Mouse (Mus musculus): ENCODE data around the gene Anapc4. TPM values are rescaled to one million over a fixed set of nuclear protein-coding genes. Genes with fewer than 3 reads are reported as not detected.

Anapc4 gene
- 96.8 and 131 TPM in 2 replicates for polyA plus RNA-seq (2014; fragmentation: Nextera tagmentation; extraction: Ambion mirVana)

- no peaks in the 10 kb centered on the region for H3K9me3 ChIP-seq (ENCODE audit: control insufficient read depth, low read length)
- H3K4me2 ChIP-seq (ENCODE audit: low read length) = peak within 1 kb of the TSS; percentile 90
- H3K36me3 ChIP-seq (ENCODE audit: control insufficient read depth, insufficient read depth, low read length) = peaks cover 21% of the 10 kb centered on the region
- peak within 1 kb of the TSS; percentile 89 for H3K27ac ChIP-seq (replicated peaks; ENCODE audit: low read depth, low read length)
- peak; percentile 99 for DNase-seq
- ATAC-seq (ENCODE audit: low FRiP score, low TSS enrichment) = peak; percentile 98
- no peaks in the 10 kb centered on the region for H3K27me3 ChIP-seq (ENCODE audit: control insufficient read depth, insufficient read depth, low read length)
- peaks cover 21% of the 10 kb centered on the region for H3K4me1 ChIP-seq (ENCODE audit: control insufficient read depth, insufficient read depth, low read length)
- H3K9ac ChIP-seq (replicated peaks; ENCODE audit: low read length) = peak within 1 kb of the TSS; percentile 95
- under 1% methylated on average over 50 of the region's 50 CpGs for WGBS
- peak within 1 kb of the TSS; percentile 68 for H3K4me3 ChIP-seq (replicated peaks; ENCODE audit: low read depth, low read length)
Measured at GRCm38 (mm10) chr5:52833761-52834274, at the start of gene Anapc4. Gene Anapc4, plus strand, starts transcription at chr5:52834012.

DNA sequence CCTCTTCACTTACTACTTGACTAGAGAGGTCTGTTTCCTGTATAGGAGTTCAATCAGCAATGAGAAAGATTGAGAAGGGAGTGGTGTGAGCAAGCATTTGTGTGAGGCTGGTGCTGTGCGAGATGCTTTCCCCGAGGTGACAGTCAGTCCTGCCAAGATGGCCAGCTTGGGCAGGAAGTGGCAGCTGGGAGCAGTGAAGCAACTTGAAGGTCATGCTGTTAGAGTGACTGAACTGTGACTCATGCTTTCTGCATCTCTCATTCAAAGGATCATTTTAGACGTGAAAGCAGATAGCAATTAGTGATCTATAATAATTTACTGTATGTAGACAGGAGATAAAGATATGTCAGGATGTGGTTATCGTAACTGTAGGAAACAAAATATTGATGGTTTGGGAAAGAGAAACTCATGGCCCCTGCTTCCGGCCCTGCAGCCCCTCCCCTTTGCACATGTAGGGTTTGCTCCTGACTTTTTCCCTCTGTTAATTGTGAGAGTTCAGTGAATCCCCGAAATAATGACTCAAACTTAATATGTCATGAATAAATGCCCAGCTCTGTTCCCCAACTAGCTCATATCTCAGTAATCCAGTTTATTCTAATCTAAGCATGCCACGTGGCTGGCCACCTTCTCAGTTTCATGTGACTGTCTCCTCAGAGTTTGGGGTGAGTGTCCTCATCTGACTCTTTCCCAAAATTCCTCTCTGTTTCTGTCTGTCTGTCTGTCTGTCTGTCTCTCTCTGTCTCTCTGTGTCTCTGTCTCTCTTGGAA is 47.1 kb upstream of the Anapc4 start:
- H3K4me1 ChIP-seq (ENCODE audit: control insufficient read depth, insufficient read depth, low read length) = no peaks in the 10 kb centered on the region
- ATAC-seq (ENCODE audit: low FRiP score, low TSS enrichment) (no peak), DNase-seq (no peak)
- H3K4me3 ChIP-seq (replicated peaks; ENCODE audit: low read depth, low read length) = no peak overlapping the region
- H3K9me3 ChIP-seq (ENCODE audit: control insufficient read depth, low read length) = no peaks in the 10 kb centered on the region
- WGBS = 93% methylated on average over 7 of the region's 7 CpGs
- H3K4me2 ChIP-seq (ENCODE audit: low read length) = no peak overlapping the region
- H3K27me3 ChIP-seq (ENCODE audit: control insufficient read depth, insufficient read depth, low read length) = no peaks in the 10 kb centered on the region
- H3K9ac ChIP-seq (replicated peaks; ENCODE audit: low read length) = no peak overlapping the region
- H3K36me3 ChIP-seq (ENCODE audit: control insufficient read depth, insufficient read depth, low read length) = peaks cover 8% of the 10 kb centered on the region; the same call in 1 of the 2 replicates
- H3K27ac ChIP-seq (replicated peaks; ENCODE audit: low read depth, low read length) = no peak overlapping the region

DNA sequence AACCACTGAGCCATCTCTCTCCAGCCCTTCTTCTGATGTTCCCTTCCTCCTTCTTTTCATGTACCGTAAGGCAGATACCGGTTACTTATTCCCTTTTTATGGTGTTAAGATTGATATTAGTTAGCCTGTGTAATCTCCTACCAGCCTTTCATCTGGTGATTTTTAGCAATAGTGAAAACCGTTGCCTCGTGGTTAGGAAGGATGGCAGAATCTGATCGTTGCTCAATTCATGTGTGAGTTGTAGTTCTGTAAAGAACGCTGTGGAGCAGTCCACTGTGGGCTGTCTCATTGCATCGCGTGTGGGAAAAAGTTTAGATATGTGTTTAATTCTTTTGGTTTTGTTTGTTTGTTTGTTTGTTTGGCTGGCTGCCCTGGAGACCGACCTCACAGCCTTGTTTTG is 40.6 kb upstream of the Anapc4 start:
- DNase-seq = no peak
- H3K27me3 ChIP-seq (ENCODE audit: control insufficient read depth, insufficient read depth, low read length) = no peaks in the 10 kb centered on the region
- H3K4me1 ChIP-seq (ENCODE audit: control insufficient read depth, insufficient read depth, low read length) = no peaks in the 10 kb centered on the region
- H3K36me3 ChIP-seq (ENCODE audit: control insufficient read depth, insufficient read depth, low read length) = peaks cover 29% of the 10 kb centered on the region
- H3K27ac ChIP-seq (replicated peaks; ENCODE audit: low read depth, low read length) = no peak overlapping the region
- ATAC-seq (ENCODE audit: low FRiP score, low TSS enrichment) = no peak
- 94% methylated on average over 9 of the region's 9 CpGs for WGBS
- H3K4me3 ChIP-seq (replicated peaks; ENCODE audit: low read depth, low read length) = no peak overlapping the region
- no peak overlapping the region for H3K4me2 ChIP-seq (ENCODE audit: low read length)
- no peaks in the 10 kb centered on the region for H3K9me3 ChIP-seq (ENCODE audit: control insufficient read depth, low read length)
- H3K9ac ChIP-seq (replicated peaks; ENCODE audit: low read length) = no peak overlapping the region

- WGBS = 93% methylated on average over 9 of the region's 9 CpGs
- no peak overlapping the region for H3K27ac ChIP-seq (replicated peaks; ENCODE audit: low read depth, low read length)
- no peaks in the 10 kb centered on the region for H3K27me3 ChIP-seq (ENCODE audit: control insufficient read depth, insufficient read depth, low read length)
- ATAC-seq (ENCODE audit: low FRiP score, low TSS enrichment) (no peak), DNase-seq (no peak)
- no peak overlapping the region for H3K4me3 ChIP-seq (replicated peaks; ENCODE audit: low read depth, low read length)
- no peak overlapping the region for H3K9ac ChIP-seq (replicated peaks; ENCODE audit: low read length)
- H3K9me3 ChIP-seq (ENCODE audit: control insufficient read depth, low read length) = no peaks in the 10 kb centered on the region
- no peaks in the 10 kb centered on the region for H3K4me1 ChIP-seq (ENCODE audit: control insufficient read depth, insufficient read depth, low read length)
- H3K36me3 ChIP-seq (ENCODE audit: control insufficient read depth, insufficient read depth, low read length) = peaks cover 30% of the 10 kb centered on the region
- no peak overlapping the region for H3K4me2 ChIP-seq (ENCODE audit: low read length)
Measured at GRCm38 (mm10) chr5:52794109-52794508, 39.7 kb upstream of the Anapc4 start.

- no peak for DNase-seq
- H3K27me3 ChIP-seq (ENCODE audit: control insufficient read depth, insufficient read depth, low read length) = no peaks in the 10 kb centered on the region
Measured at GRCm38 (mm10) chr5:52799274-52799985, 34.4 kb upstream of the Anapc4 start.

GRCm38 (mm10) chr5:52805801-52806200 is 28.0 kb upstream of the Anapc4 start:
- no peaks in the 10 kb centered on the region for H3K27me3 ChIP-seq (ENCODE audit: control insufficient read depth, insufficient read depth, low read length)
- ATAC-seq (ENCODE audit: low FRiP score, low TSS enrichment) (no peak), DNase-seq (no peak)
- H3K36me3 ChIP-seq (ENCODE audit: control insufficient read depth, insufficient read depth, low read length) = peaks cover 11% of the 10 kb centered on the region
- H3K4me1 ChIP-seq (ENCODE audit: control insufficient read depth, insufficient read depth, low read length) = no peaks in the 10 kb centered on the region
- no peak overlapping the region for H3K27ac ChIP-seq (replicated peaks; ENCODE audit: low read depth, low read length)
- H3K4me3 ChIP-seq (replicated peaks; ENCODE audit: low read depth, low read length) = no peak overlapping the region
- no peak overlapping the region for H3K4me2 ChIP-seq (ENCODE audit: low read length)
- WGBS = 85% methylated on average over 4 of the region's 4 CpGs
- no peak overlapping the region for H3K9ac ChIP-seq (replicated peaks; ENCODE audit: low read length)
- no peaks in the 10 kb centered on the region for H3K9me3 ChIP-seq (ENCODE audit: control insufficient read depth, low read length)

More at GRCm38 (mm10) chr5:52799274-52799985, 34.4 kb upstream of the Anapc4 start:
- Histone ChIP-seq H3K9ac (replicated peaks; ENCODE audit: low read length) (no peak overlapping the region), H3K4me3 (replicated peaks; ENCODE audit: low read depth, low read length) (no peak overlapping the region), H3K36me3 (ENCODE audit: control insufficient read depth, insufficient read depth, low read length) (peaks cover 33% of the 10 kb centered on the region), H3K4me2 (ENCODE audit: low read length) (no peak overlapping the region), H3K4me1 (ENCODE audit: control insufficient read depth, insufficient read depth, low read length) (no peaks in the 10 kb centered on the region), H3K27ac (replicated peaks; ENCODE audit: low read depth, low read length) (no peak overlapping the region), H3K9me3 (ENCODE audit: control insufficient read depth, low read length) (no peaks in the 10 kb centered on the region)
- WGBS = 93% methylated on average over 12 of the region's 12 CpGs
- no peak for ATAC-seq (ENCODE audit: low FRiP score, low TSS enrichment)

DNA sequence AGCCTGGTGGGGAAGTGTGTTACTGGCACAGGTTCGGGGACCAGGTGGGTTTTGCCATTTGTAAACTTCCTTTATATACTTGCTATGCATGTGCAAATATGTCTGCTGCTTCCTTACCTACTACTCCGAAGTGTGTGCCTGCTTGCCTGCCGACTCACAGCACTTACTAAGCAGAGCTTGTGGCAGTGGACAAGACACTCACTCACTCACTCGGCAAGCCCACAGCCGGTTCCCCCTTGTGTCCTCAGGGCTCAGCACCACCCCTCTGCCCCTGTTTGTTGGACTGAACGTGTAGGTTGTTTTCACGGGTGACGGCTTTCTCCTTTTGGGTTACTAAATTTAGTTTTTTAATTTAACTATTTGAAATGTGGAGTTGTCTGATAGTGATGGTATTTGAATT is 27.5 kb upstream of the Anapc4 start:
- no peaks in the 10 kb centered on the region for H3K27me3 ChIP-seq (ENCODE audit: control insufficient read depth, insufficient read depth, low read length)
- no peak overlapping the region for H3K9ac ChIP-seq (replicated peaks; ENCODE audit: low read length)
- peaks cover 11% of the 10 kb centered on the region for H3K36me3 ChIP-seq (ENCODE audit: control insufficient read depth, insufficient read depth, low read length)
- H3K27ac ChIP-seq (replicated peaks; ENCODE audit: low read depth, low read length) = no peak overlapping the region
- 88% methylated on average over 8 of the region's 8 CpGs for WGBS
- no peak overlapping the region for H3K4me3 ChIP-seq (replicated peaks; ENCODE audit: low read depth, low read length)
- H3K4me1 ChIP-seq (ENCODE audit: control insufficient read depth, insufficient read depth, low read length) = no peaks in the 10 kb centered on the region
- ATAC-seq (ENCODE audit: low FRiP score, low TSS enrichment) (no peak), DNase-seq (no peak)
- H3K4me2 ChIP-seq (ENCODE audit: low read length) = no peak overlapping the region
- no peaks in the 10 kb centered on the region for H3K9me3 ChIP-seq (ENCODE audit: control insufficient read depth, low read length)

GRCm38 (mm10) chr5:52807030-52807429 is 26.8 kb upstream of the Anapc4 start:
- H3K9me3 ChIP-seq (ENCODE audit: control insufficient read depth, low read length) = no peaks in the 10 kb centered on the region
- no peaks in the 10 kb centered on the region for H3K4me1 ChIP-seq (ENCODE audit: control insufficient read depth, insufficient read depth, low read length)
- no peak overlapping the region for H3K27ac ChIP-seq (replicated peaks; ENCODE audit: low read depth, low read length)
- ATAC-seq (ENCODE audit: low FRiP score, low TSS enrichment) (no peak), DNase-seq (no peak)
- H3K4me3 ChIP-seq (replicated peaks; ENCODE audit: low read depth, low read length) = no peak overlapping the region
- no peak overlapping the region for H3K9ac ChIP-seq (replicated peaks; ENCODE audit: low read length)
- H3K4me2 ChIP-seq (ENCODE audit: low read length) = no peak overlapping the region
- no peaks in the 10 kb centered on the region for H3K27me3 ChIP-seq (ENCODE audit: control insufficient read depth, insufficient read depth, low read length)
- peaks cover 11% of the 10 kb centered on the region for H3K36me3 ChIP-seq (ENCODE audit: control insufficient read depth, insufficient read depth, low read length)
- 92% methylated on average over 7 of the region's 7 CpGs for WGBS

Data from midbrain, embryonic 14.5 days (tissue).